Mouse (Mus musculus): ENCODE results near the gene Qars. TPM values are rescaled to one million over a fixed set of nuclear protein-coding genes. Genes with fewer than 3 reads are reported as not detected.

The Qars gene
- polyA plus RNA-seq, 1 experiment = 204 TPM

DNA sequence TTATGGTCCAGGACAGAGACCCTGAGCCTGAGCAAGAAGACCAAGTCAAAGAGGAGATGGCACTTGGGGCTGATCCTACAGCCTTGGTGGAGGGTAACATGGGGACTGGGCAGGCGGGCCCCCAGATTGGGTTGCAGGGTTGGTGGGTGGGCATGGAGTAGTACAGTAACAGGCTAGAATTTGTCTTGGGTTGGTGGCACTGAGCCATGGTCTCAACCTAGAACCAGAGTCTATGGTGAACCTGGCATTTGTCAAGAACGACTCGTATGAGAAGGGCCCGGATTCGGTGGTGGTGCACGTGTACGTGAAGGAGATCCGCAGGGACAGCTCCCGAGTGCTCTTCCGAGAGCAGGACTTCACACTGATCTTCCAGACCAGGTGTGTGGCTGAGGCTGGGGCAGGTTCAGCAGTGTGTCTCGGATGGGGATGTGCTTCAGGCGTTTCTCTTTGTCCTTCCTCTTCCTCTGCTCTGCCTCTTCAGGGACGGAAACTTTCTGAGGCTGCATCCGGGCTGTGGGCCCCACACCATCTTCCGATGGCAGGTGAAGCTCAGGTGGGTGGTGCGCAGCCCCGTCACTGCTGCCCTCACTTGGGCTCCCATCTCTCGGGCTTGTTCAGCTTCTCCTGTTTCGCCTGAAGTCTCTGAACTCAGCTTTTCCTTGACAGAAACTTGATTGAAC, 13.2 kb upstream of the Qars start:
- TF ChIP-seq POLR2A (IDR thresholded peaks at IDR 0.05; ENCODE audit: borderline replicate concordance, extremely low read depth, low read depth, low read length) (no peak), CTCF (IDR thresholded peaks at IDR 0.05; ENCODE audit: insufficient read depth, low read length) (no peak)
- DNase-seq = no peak
- WGBS = 95% methylated on average over 19 of the region's 19 CpGs

GRCm38 (mm10) chr9:108494905-108495304, 12.6 kb upstream of the Qars start:
- WGBS = 80% methylated on average over 10 of the region's 10 CpGs
- no peak for DNase-seq

More for the DNA sequence above, 13.2 kb upstream of the Qars start:
- Histone ChIP-seq H3K4me1 (ENCODE audit: control insufficient read depth, insufficient read depth, low read length) (peaks cover 7% of the 10 kb centered on the region), H3K4me3 (replicated peaks; ENCODE audit: extremely low read depth, low read depth, low read length) (no peak overlapping the region)

GRCm38 (mm10) chr9:108499231-108499630, 8.3 kb upstream of the Qars start:
- DNase-seq = no peak
- 90% methylated on average over 7 of the region's 7 CpGs for WGBS
- Histone ChIP-seq H3K4me3 (replicated peaks; ENCODE audit: extremely low read depth, low read depth, low read length) (no peak overlapping the region), H3K4me1 (ENCODE audit: control insufficient read depth, insufficient read depth, low read length) (no peaks in the 10 kb centered on the region)
- TF ChIP-seq POLR2A (IDR thresholded peaks at IDR 0.05; ENCODE audit: borderline replicate concordance, extremely low read depth, low read depth, low read length) (no peak), CTCF (IDR thresholded peaks at IDR 0.05; ENCODE audit: insufficient read depth, low read length) (no peak)

More at GRCm38 (mm10) chr9:108494905-108495304, 12.6 kb upstream of the Qars start:
- no peak overlapping the region for H3K4me3 ChIP-seq (replicated peaks; ENCODE audit: extremely low read depth, low read depth, low read length)
- no peak for TF ChIP-seq CTCF (IDR thresholded peaks at IDR 0.05; ENCODE audit: insufficient read depth, low read length)
- no peak for TF ChIP-seq POLR2A (IDR thresholded peaks at IDR 0.05; ENCODE audit: borderline replicate concordance, extremely low read depth, low read depth, low read length)
- H3K4me1 ChIP-seq (ENCODE audit: control insufficient read depth, insufficient read depth, low read length) = peaks cover 7% of the 10 kb centered on the region

DNA sequence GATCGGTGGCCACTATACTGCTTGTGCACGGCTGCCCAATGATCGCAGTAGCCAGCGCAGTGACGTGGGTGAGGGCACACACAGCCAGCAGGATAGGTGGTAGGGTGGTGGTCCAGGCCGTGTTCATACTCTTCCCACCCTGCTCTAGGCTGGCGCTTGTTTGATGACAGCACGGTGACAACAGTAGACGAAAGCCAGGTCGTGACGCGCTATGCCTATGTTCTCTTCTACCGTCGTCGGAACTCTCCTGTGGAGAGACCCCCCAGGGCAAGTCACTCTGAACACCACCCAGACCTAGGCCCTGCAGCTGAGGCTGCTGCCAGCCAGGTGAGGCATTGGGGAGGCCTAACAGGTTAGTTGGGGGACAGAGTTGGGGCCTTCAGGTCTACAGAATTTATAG, 7.6 kb upstream of the Qars start:
- H3K4me1 ChIP-seq (ENCODE audit: control insufficient read depth, insufficient read depth, low read length) = no peaks in the 10 kb centered on the region
- DNase-seq = no peak
- no peak overlapping the region for H3K4me3 ChIP-seq (replicated peaks; ENCODE audit: extremely low read depth, low read depth, low read length)
- TF ChIP-seq CTCF (IDR thresholded peaks at IDR 0.05; ENCODE audit: insufficient read depth, low read length) (no peak), POLR2A (IDR thresholded peaks at IDR 0.05; ENCODE audit: borderline replicate concordance, extremely low read depth, low read depth, low read length) (no peak)
- WGBS = 92% methylated on average over 15 of the region's 15 CpGs

DNA sequence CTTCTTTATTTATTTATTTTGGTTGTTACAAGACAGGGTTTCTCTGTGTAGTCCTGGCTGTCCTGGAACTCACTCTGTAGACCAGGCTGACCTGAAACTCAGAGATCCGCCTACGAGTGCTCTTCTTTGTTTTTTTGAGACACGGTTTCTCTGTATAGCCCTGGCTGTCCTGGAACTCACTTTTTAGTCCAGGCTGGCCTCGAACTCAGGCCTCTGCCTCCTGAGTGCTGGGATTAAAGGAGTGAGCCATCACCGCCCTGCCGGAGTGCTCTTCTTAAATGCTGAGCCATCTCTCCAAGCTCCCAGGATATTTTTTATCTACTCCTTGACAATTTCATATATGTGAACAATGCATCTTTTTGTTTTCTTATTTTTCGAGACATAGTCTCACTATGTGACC, 605 bp upstream of the Qars start:
- WGBS = 88% methylated on average over 7 of the region's 7 CpGs
- peak overlapping the region; percentile 3 for H3K4me3 ChIP-seq (replicated peaks; ENCODE audit: extremely low read depth, low read depth, low read length)
- no peak for DNase-seq

DNA sequence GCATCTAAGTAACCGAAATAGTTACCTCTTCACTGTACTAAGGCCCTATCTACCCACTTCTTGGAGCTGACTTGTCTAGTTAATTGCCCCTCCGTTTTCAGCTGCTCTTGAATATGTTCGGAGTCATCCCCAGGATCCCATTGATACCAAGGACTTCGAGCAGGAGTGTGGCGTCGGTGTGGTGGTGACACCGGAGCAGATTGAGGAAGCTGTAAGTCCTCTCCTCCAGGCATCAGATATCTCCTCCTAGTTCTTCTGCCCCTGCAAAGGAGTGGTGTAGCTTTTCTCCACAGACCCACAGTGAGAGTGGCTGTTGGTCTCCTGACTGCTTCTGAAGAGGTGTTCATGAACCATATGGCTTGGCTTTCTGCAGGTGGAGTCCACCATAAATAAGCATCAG, 1.3 kb downstream of the Qars start:
- 88% methylated on average over 7 of the region's 7 CpGs for WGBS
- no peak for TF ChIP-seq POLR2A (IDR thresholded peaks at IDR 0.05; ENCODE audit: borderline replicate concordance, extremely low read depth, low read depth, low read length)
- no peak for TF ChIP-seq CTCF (IDR thresholded peaks at IDR 0.05; ENCODE audit: insufficient read depth, low read length)
- no peak for DNase-seq
- peaks cover 5% of the 10 kb centered on the region; the same call in 1 of the 2 replicates for H3K4me1 ChIP-seq (ENCODE audit: control insufficient read depth, insufficient read depth, low read length)
- H3K4me3 ChIP-seq (replicated peaks; ENCODE audit: extremely low read depth, low read depth, low read length) = no peak overlapping the region

More for the DNA sequence above, 605 bp upstream of the Qars start:
- TF ChIP-seq CTCF (IDR thresholded peaks at IDR 0.05; ENCODE audit: insufficient read depth, low read length) = no peak
- no peak for TF ChIP-seq POLR2A (IDR thresholded peaks at IDR 0.05; ENCODE audit: borderline replicate concordance, extremely low read depth, low read depth, low read length)
- H3K4me1 ChIP-seq (ENCODE audit: control insufficient read depth, insufficient read depth, low read length) = peaks cover 5% of the 10 kb centered on the region; the same call in 1 of the 2 replicates

GRCm38 (mm10) chr9:108516380-108517251, 9.1 kb downstream of the Qars start, which contains the start of gene Qrich1:
Gene Qrich1, plus strand, starts transcription at chr9:108516806.
- Histone ChIP-seq H3K4me1 (ENCODE audit: control insufficient read depth, insufficient read depth, low read length) (peaks cover 3% of the 10 kb centered on the region; the same call in 1 of the 2 replicates), H3K4me3 (replicated peaks; ENCODE audit: extremely low read depth, low read depth, low read length) (peak within 1 kb of the TSS; percentile 76)
- 1% methylated on average over 55 of the region's 55 CpGs for whole genome bisulfite sequencing
- DNase-seq = peak; percentile 96
- no peak for TF ChIP-seq CTCF (IDR thresholded peaks at IDR 0.05; ENCODE audit: insufficient read depth, low read length)
- peak; percentile 84 for TF ChIP-seq POLR2A (IDR thresholded peaks at IDR 0.05; ENCODE audit: borderline replicate concordance, extremely low read depth, low read depth, low read length)

DNA sequence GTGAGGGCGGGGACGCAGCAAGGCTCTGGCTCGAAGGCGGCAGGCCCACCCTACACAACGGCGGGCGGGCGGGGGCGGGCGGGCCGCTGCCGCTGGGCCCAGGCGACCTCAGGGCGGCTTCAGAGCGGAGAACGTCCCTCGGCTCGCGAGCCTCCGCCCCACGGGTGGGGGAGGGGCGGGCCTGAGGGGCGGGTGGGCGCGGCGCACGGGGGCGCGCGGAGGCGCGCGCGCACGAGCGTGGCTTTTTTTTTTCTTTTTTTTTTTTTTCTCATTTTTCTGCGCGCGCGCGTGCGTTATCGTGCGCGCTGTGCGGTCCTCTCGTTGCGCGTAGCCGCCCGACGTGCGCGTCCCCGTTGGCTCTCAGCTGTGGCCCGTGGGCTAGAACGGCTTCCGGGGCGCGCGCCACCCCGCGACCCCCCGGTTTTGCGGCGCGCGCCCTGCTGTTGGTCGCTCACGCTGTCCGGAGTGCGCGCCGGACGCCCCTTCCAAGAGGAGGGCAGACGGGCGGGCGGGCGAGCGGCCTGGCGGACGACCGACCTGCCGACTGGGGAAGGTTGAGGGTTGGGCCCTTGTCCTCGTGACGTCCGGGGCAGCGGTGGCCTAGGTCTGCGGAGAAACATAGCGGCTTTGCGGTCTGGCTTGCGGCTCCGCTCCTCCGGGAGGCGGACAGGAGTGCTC, 9.9 kb downstream of the Qars start:
- DNase-seq = peak; percentile 79
- under 1% methylated on average over 64 of the region's 95 CpGs for WGBS
- TF ChIP-seq POLR2A (IDR thresholded peaks at IDR 0.05; ENCODE audit: borderline replicate concordance, extremely low read depth, low read depth, low read length) (no peak), CTCF (IDR thresholded peaks at IDR 0.05; ENCODE audit: insufficient read depth, low read length) (no peak)
- peak overlapping the region; percentile 76 for H3K4me3 ChIP-seq (replicated peaks; ENCODE audit: extremely low read depth, low read depth, low read length)
- H3K4me1 ChIP-seq (ENCODE audit: control insufficient read depth, insufficient read depth, low read length) = peaks cover 5% of the 10 kb centered on the region; the same call in 1 of the 2 replicates

- H3K4me1 ChIP-seq (ENCODE audit: control insufficient read depth, insufficient read depth, low read length) = peaks cover 5% of the 10 kb centered on the region; the same call in 1 of the 2 replicates
- DNase-seq = no peak
- H3K4me3 ChIP-seq (replicated peaks; ENCODE audit: extremely low read depth, low read depth, low read length) = peak overlapping the region; percentile 76
- 1% methylated on average over 13 of the region's 13 CpGs for WGBS
- TF ChIP-seq CTCF (IDR thresholded peaks at IDR 0.05; ENCODE audit: insufficient read depth, low read length) (no peak), POLR2A (IDR thresholded peaks at IDR 0.05; ENCODE audit: borderline replicate concordance, extremely low read depth, low read depth, low read length) (no peak)
These were observed 10.4 kb downstream of the Qars start for GRCm38 (mm10) chr9:108517931-108518332.
